Mouse (Mus musculus) neural tube, postnatal 0 days (tissue): ENCODE results near the gene Odc1. TPM values are rescaled to one million over a fixed set of nuclear protein-coding genes. Genes with fewer than 3 reads are reported as not detected.

Source experiments
- polyA plus RNA-seq: library from polyadenylated mRNA; unstranded; fragments of >200 nt; fragmentation: Nextera tagmentation; extraction: Ambion mirVana; gene quantifications from 2 replicates; pipeline ENCODE4 v1.2.1, GENCODE M21; 2015

The Odc1 gene
- polyA plus RNA-seq, result 82.9 and 86.6 TPM in 2 replicates

GRCm38 (mm10) chr12:17544209-17545106, at the start of gene Odc1:
TSS of gene Odc1 (plus strand) at chr12:17544794.

Other genes with a start within 250 kb of the Odc1 start
- 0.51 and 0.90 TPM in 2 replicates for gene Atp6v1c2, start 215.4 kb upstream of the Odc1 start, polyA plus RNA-seq
- 15.8 and 15.9 TPM in 2 replicates for gene Nol10, start 196.3 kb upstream of the Odc1 start, polyA plus RNA-seq
- gene Hpcal1, start 146.1 kb downstream of the Odc1 start, polyA plus RNA-seq, result 170 and 184 TPM in 2 replicates